Mouse (Mus musculus): Measurements from ENCODE around the gene Slc46a1. TPM values are rescaled to one million over a fixed set of nuclear protein-coding genes. Genes with fewer than 3 reads are reported as not detected.
A peak's percentile ranks its signal among the peaks of the same experiment; 100 is the strongest.

The Slc46a1 gene
- polyA plus RNA-seq, 1 experiment from 2014 or later: 24.7 TPM

DNA sequence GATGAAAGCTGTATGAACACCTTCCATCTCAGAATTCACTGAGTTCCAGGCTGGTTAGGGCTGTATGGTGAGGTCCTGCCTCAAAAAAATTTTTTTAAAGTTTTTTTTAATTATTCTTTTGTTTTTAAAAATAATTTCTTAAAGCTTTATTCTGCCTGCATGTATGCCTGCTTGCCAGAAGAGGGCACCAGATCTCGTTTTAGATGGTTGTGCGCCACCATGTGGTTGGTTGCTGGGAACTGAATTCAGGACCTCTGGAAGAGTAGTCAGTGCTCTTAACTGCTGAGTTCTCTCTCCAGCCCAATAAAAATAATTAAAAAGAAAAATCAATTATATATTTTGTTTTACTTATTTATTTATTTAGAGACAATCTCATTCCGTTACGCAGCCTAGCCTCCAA, 11.8 kb upstream of the Slc46a1 start:
- Histone ChIP-seq H3K4me3 (ENCODE audit: low read length) (no peak overlapping the region), H3K4me1 (ENCODE audit: insufficient read depth, low read length) (0 out of 2 replicates have a peak, but pooled peaks cover 2% of the 10 kb centered on the region), H3K9me3 (ENCODE audit: low read length) (no peaks in the 10 kb centered on the region), H3K27ac (ENCODE audit: low read length) (no peak overlapping the region), H3K36me3 (ENCODE audit: insufficient read depth, low read length) (no peaks in the 10 kb centered on the region), H3K9ac (replicated peaks; ENCODE audit: low read length) (no peak overlapping the region), H3K27me3 (ENCODE audit: insufficient read depth, low read length) (no peaks in the 10 kb centered on the region), H3K4me2 (replicated peaks; ENCODE audit: low read depth, low read length) (no peak overlapping the region)
- ATAC-seq (ENCODE audit: low FRiP score, low TSS enrichment): no peak
- WGBS: 12% methylated on average over 4 of the region's 4 CpGs

- H3K36me3 ChIP-seq (ENCODE audit: insufficient read depth, low read length): no peaks in the 10 kb centered on the region
- no peak overlapping the region for H3K4me2 ChIP-seq (replicated peaks; ENCODE audit: low read depth, low read length)
- H3K4me1 ChIP-seq (ENCODE audit: insufficient read depth, low read length): 0 out of 2 replicates have a peak, but pooled peaks cover 2% of the 10 kb centered on the region
- H3K9me3 ChIP-seq (ENCODE audit: low read length): no peaks in the 10 kb centered on the region
- no peak overlapping the region for H3K9ac ChIP-seq (replicated peaks; ENCODE audit: low read length)
- no peak overlapping the region for H3K4me3 ChIP-seq (ENCODE audit: low read length)
- 77% methylated on average over 7 of the region's 7 CpGs for WGBS
- no peaks in the 10 kb centered on the region for H3K27me3 ChIP-seq (ENCODE audit: insufficient read depth, low read length)
- no peak overlapping the region for H3K27ac ChIP-seq (ENCODE audit: low read length)
- no peak for ATAC-seq (ENCODE audit: low FRiP score, low TSS enrichment)
These were observed 11.2 kb upstream of the Slc46a1 start for GRCm38 (mm10) chr11:78454276-78454675.

DNA sequence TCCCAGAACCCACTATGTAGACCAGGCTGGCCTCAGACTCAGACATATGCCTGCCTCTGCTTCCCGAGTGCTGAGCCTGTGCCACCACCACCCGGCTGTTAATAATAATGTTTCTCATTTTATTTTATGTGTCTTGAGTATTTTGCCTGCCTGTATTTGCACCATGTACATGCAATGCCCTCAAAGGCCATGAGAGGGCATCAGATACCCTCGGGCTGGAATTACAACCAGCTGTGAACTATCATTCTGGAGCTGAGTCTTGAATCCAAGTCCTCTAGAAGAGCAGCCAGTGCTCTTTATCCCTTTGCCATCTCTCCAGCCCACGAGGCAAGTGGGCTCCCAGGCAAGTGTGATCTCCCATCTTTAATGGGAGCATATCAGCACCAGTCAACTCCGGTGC, 10.2 kb upstream of the Slc46a1 start:
- H3K36me3 ChIP-seq (ENCODE audit: insufficient read depth, low read length): no peaks in the 10 kb centered on the region
- no peaks in the 10 kb centered on the region for H3K27me3 ChIP-seq (ENCODE audit: insufficient read depth, low read length)
- H3K27ac ChIP-seq (ENCODE audit: low read length): no peak overlapping the region
- H3K4me3 ChIP-seq (ENCODE audit: low read length): no peak overlapping the region
- no peak overlapping the region for H3K4me2 ChIP-seq (replicated peaks; ENCODE audit: low read depth, low read length)
- H3K9ac ChIP-seq (replicated peaks; ENCODE audit: low read length): no peak overlapping the region
- ATAC-seq (ENCODE audit: low FRiP score, low TSS enrichment): no peak
- 35% methylated on average over 5 of the region's 5 CpGs for WGBS
- H3K4me1 ChIP-seq (ENCODE audit: insufficient read depth, low read length): 0 out of 2 replicates have a peak, but pooled peaks cover 2% of the 10 kb centered on the region
- no peaks in the 10 kb centered on the region for H3K9me3 ChIP-seq (ENCODE audit: low read length)

DNA sequence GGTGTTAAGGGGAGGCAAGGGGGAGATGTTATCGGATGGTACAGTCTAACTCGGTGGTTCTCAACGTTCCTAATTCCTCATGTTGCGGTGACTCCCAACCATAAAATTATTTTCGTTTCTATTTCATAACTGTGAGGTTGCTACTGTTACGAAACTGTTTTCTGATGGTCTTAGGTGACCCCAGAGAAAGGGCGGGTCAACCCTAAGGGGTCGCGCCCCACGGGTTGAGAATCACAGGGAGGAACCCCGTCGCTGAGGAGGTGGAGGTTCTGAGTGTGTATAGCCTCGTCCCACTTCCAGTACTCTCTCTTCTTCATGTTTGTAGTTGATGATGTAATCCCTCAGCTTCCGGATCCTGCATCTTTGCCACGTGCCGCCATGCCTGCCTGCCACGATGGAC, 6.8 kb upstream of the Slc46a1 start:
- no peak overlapping the region for H3K27ac ChIP-seq (ENCODE audit: low read length)
- WGBS: 80% methylated on average over 17 of the region's 17 CpGs
- H3K27me3 ChIP-seq (ENCODE audit: insufficient read depth, low read length): no peaks in the 10 kb centered on the region
- no peak for ATAC-seq (ENCODE audit: low FRiP score, low TSS enrichment)
- H3K9me3 ChIP-seq (ENCODE audit: low read length): 0 out of 2 replicates have a peak, but pooled peaks cover 6% of the 10 kb centered on the region
- no peak overlapping the region for H3K4me2 ChIP-seq (replicated peaks; ENCODE audit: low read depth, low read length)
- 0 out of 2 replicates have a peak, but pooled peaks cover 2% of the 10 kb centered on the region for H3K4me1 ChIP-seq (ENCODE audit: insufficient read depth, low read length)
- no peaks in the 10 kb centered on the region for H3K36me3 ChIP-seq (ENCODE audit: insufficient read depth, low read length)
- no peak overlapping the region for H3K4me3 ChIP-seq (ENCODE audit: low read length)
- H3K9ac ChIP-seq (replicated peaks; ENCODE audit: low read length): no peak overlapping the region

DNA sequence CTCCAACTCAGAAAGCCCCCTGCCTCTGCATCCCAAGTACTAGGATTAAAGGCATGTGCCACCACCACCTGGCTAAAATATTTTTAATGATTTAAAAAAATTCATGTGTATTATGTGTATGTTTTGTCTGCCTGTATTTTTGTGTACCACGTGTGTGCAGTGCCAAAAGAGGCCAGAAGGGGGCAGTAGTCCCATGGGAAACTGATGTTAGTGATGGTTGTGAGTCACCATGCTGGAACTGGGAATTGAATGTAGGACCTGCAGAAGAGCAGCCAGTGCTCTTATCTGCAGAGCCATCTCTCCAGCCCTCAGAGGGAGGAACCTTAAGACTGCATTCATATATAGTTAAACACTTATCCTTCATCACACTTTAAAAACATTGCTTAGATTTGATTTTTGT, 3.6 kb upstream of the Slc46a1 start:
- Histone ChIP-seq H3K4me3 (ENCODE audit: low read length) (no peak overlapping the region), H3K27ac (ENCODE audit: low read length) (no peak overlapping the region), H3K9ac (replicated peaks; ENCODE audit: low read length) (no peak overlapping the region), H3K4me1 (ENCODE audit: insufficient read depth, low read length) (peaks cover 10% of the 10 kb centered on the region), H3K36me3 (ENCODE audit: insufficient read depth, low read length) (no peaks in the 10 kb centered on the region), H3K4me2 (replicated peaks; ENCODE audit: low read depth, low read length) (no peak overlapping the region), H3K9me3 (ENCODE audit: low read length) (0 out of 2 replicates have a peak, but pooled peaks cover 6% of the 10 kb centered on the region), H3K27me3 (ENCODE audit: insufficient read depth, low read length) (no peaks in the 10 kb centered on the region)
- no peak for ATAC-seq (ENCODE audit: low FRiP score, low TSS enrichment)
- 71% methylated on average over 1 of the region's 1 CpGs for WGBS

- H3K36me3 ChIP-seq (ENCODE audit: insufficient read depth, low read length): no peaks in the 10 kb centered on the region
- H3K27ac ChIP-seq (ENCODE audit: low read length): no peak overlapping the region
- no peak overlapping the region for H3K4me2 ChIP-seq (replicated peaks; ENCODE audit: low read depth, low read length)
- H3K27me3 ChIP-seq (ENCODE audit: insufficient read depth, low read length): no peaks in the 10 kb centered on the region
- WGBS: 82% methylated on average over 5 of the region's 5 CpGs
- ATAC-seq (ENCODE audit: low FRiP score, low TSS enrichment): no peak
- 0 out of 2 replicates have a peak, but pooled peaks cover 6% of the 10 kb centered on the region for H3K9me3 ChIP-seq (ENCODE audit: low read length)
- H3K9ac ChIP-seq (replicated peaks; ENCODE audit: low read length): no peak overlapping the region
- H3K4me3 ChIP-seq (ENCODE audit: low read length): no peak overlapping the region
- peaks cover 11% of the 10 kb centered on the region for H3K4me1 ChIP-seq (ENCODE audit: insufficient read depth, low read length)
These were observed 2.8 kb upstream of the Slc46a1 start for GRCm38 (mm10) chr11:78462669-78463068.

DNA sequence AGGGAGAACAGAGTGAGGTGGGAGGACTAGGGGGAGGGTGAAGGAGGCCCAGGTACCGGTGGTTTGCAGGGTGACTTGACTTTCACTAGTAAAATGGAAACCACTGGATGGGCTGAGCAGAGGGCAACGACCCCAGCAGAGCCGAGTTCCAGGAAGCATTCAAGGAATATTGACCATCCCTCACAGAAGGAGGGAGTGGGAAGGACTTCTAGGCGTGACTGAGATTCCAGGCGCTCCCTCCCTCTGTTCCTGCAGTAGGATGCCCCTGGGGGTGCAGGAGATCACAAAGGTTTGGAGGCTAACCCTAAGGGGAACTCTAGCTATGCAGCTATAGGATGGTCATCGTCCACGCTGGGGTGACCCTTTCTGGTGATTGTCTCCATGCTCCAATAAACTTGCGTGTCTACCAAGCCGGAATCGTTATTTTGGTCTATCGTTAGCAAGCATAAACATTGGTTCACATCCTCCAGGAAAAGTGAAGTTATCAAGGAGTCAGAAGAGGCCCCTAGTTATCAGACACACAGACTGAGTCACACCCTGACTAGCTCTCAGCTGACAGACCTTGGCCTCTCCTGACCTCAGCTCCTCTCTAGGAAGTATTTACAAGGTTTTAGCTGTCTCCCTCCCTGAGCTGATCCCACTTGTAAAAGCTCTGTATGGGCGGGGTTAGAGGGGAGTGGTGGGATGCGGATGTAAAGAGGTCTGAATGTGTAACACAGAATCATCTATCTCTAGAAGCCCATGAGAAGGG, 2.0 kb upstream of the Slc46a1 start:
- Histone ChIP-seq H3K27ac (ENCODE audit: low read length) (no peak overlapping the region), H3K4me2 (replicated peaks; ENCODE audit: low read depth, low read length) (no peak overlapping the region), H3K9ac (replicated peaks; ENCODE audit: low read length) (no peak overlapping the region), H3K4me3 (ENCODE audit: low read length) (no peak overlapping the region), H3K9me3 (ENCODE audit: low read length) (0 out of 2 replicates have a peak, but pooled peaks cover 6% of the 10 kb centered on the region), H3K36me3 (ENCODE audit: insufficient read depth, low read length) (no peaks in the 10 kb centered on the region), H3K27me3 (ENCODE audit: insufficient read depth, low read length) (no peaks in the 10 kb centered on the region), H3K4me1 (ENCODE audit: insufficient read depth, low read length) (peaks cover 11% of the 10 kb centered on the region)
- 43% methylated on average over 13 of the region's 13 CpGs for WGBS
- no peak for ATAC-seq (ENCODE audit: low FRiP score, low TSS enrichment)

DNA sequence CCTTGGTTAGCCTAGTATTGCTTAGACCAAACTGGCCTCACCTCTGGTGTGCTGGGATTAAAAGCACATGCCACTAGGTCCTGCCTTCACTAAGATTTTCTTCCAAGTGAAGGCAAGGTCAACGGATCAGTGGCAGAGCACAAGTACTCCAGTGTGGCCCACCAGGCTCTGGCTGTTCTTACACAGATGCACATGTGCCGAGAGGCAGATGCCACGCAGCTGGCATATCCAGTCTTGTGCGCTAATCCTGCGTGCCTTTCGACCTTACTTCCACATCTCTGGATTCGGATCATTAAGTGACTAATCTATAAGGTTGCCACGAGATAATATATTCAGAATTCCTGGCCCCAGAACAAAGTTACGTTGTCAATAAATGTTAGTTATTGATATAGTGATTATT, 381 bp upstream of the Slc46a1 start:
- Histone ChIP-seq H3K4me3 (ENCODE audit: low read length) (peak overlapping the region; percentile 82), H3K9ac (replicated peaks; ENCODE audit: low read length) (peak overlapping the region; percentile 91; the same call in 1 of the 2 replicates), H3K9me3 (ENCODE audit: low read length) (0 out of 2 replicates have a peak, but pooled peaks cover 6% of the 10 kb centered on the region), H3K36me3 (ENCODE audit: insufficient read depth, low read length) (no peaks in the 10 kb centered on the region), H3K4me2 (replicated peaks; ENCODE audit: low read depth, low read length) (peak overlapping the region; percentile 94), H3K27ac (ENCODE audit: low read length) (peak overlapping the region; percentile 97; the same call in 1 of the 2 replicates), H3K27me3 (ENCODE audit: insufficient read depth, low read length) (no peaks in the 10 kb centered on the region), H3K4me1 (ENCODE audit: insufficient read depth, low read length) (peaks cover 11% of the 10 kb centered on the region)
- peak; percentile 18; the same call in 1 of the 2 replicates for ATAC-seq (ENCODE audit: low FRiP score, low TSS enrichment)
- WGBS: 18% methylated on average over 9 of the region's 9 CpGs

- no peaks in the 10 kb centered on the region for H3K27me3 ChIP-seq (ENCODE audit: insufficient read depth, low read length)
- H3K27ac ChIP-seq (ENCODE audit: low read length): peak overlapping the region; percentile 97
- peak overlapping the region; percentile 94 for H3K4me2 ChIP-seq (replicated peaks; ENCODE audit: low read depth, low read length)
- peaks cover 11% of the 10 kb centered on the region for H3K4me1 ChIP-seq (ENCODE audit: insufficient read depth, low read length)
- ATAC-seq (ENCODE audit: low FRiP score, low TSS enrichment): peak; percentile 47
- peak overlapping the region; percentile 91 for H3K9ac ChIP-seq (replicated peaks; ENCODE audit: low read length)
- 59% methylated on average over 23 of the region's 23 CpGs for WGBS
- H3K9me3 ChIP-seq (ENCODE audit: low read length): 0 out of 2 replicates have a peak, but pooled peaks cover 6% of the 10 kb centered on the region
- peak overlapping the region; percentile 82 for H3K4me3 ChIP-seq (ENCODE audit: low read length)
- no peaks in the 10 kb centered on the region for H3K36me3 ChIP-seq (ENCODE audit: insufficient read depth, low read length)
These were observed 880 bp downstream of the Slc46a1 start for GRCm38 (mm10) chr11:78466242-78466912.

GRCm38 (mm10) chr11:78467515-78467914, 2.0 kb downstream of the Slc46a1 start:
- no peak for ATAC-seq (ENCODE audit: low FRiP score, low TSS enrichment)
- H3K9ac ChIP-seq (replicated peaks; ENCODE audit: low read length): no peak overlapping the region
- no peak overlapping the region for H3K4me3 ChIP-seq (ENCODE audit: low read length)
- peaks cover 13% of the 10 kb centered on the region for H3K4me1 ChIP-seq (ENCODE audit: insufficient read depth, low read length)
- WGBS: 76% methylated on average over 7 of the region's 7 CpGs
- no peaks in the 10 kb centered on the region for H3K9me3 ChIP-seq (ENCODE audit: low read length)
- H3K36me3 ChIP-seq (ENCODE audit: insufficient read depth, low read length): no peaks in the 10 kb centered on the region
- H3K4me2 ChIP-seq (replicated peaks; ENCODE audit: low read depth, low read length): no peak overlapping the region
- H3K27ac ChIP-seq (ENCODE audit: low read length): no peak overlapping the region
- H3K27me3 ChIP-seq (ENCODE audit: insufficient read depth, low read length): no peaks in the 10 kb centered on the region
